Mouse (Mus musculus): ENCODE data around the gene Hyal2.
"Not testable (repeated sequence)": the region's sequence is repeated elsewhere in the genome, so short reads cannot be mapped to it uniquely, and the experiment has no call there.

Hyal2 gene

GRCm38 (mm10) chr9:107547026-107547425, 20.7 kb upstream of the Hyal2 start, which contains the start of gene Zmynd10:
Zmynd10 (plus strand) TSS chr9:107547298.
- DNase-seq = peak; percentile 80 to 81

DNA sequence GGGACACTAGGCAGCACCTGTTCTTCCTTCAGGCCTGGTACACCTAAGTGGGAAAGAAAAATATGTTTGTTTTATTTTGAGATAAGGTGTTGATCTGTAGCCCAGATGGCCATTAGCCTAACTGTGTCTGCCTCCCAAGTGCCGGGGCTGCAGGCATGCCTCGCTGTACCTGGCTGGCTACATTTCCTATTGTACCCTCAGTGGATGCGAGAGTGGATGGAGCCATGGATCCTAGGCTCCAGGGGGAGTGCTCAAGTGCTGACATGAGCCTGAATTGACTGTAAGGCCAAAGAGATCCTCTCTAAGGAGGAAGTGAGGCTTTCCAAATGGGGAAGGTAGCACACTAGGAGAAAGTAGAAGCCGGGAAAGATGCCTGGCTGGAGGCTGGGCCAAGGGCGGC, 19.8 kb upstream of the Hyal2 start:
- no peak for DNase-seq

GRCm38 (mm10) chr9:107548820-107549219, 18.9 kb upstream of the Hyal2 start:
- no peak for DNase-seq

GRCm38 (mm10) chr9:107549297-107550074, 18.3 kb upstream of the Hyal2 start:
- DNase-seq = no peak

GRCm38 (mm10) chr9:107550491-107551116, 17.1 kb upstream of the Hyal2 start:
- DNase-seq = no peak

- peak; percentile 79 to 84 for DNase-seq
Measured at GRCm38 (mm10) chr9:107551117-107551889, 16.4 kb upstream of the Hyal2 start, which contains the start of gene Rassf1. Rassf1 (plus strand) TSS chr9:107551555.

- no peak for DNase-seq
Measured at GRCm38 (mm10) chr9:107551890-107552355, 15.8 kb upstream of the Hyal2 start.

- DNase-seq = no peak
Measured at GRCm38 (mm10) chr9:107552690-107553393, 14.9 kb upstream of the Hyal2 start.

- DNase-seq = peak; percentile 55 to 61
Measured at GRCm38 (mm10) chr9:107553541-107554318, 14.0 kb upstream of the Hyal2 start.

DNA sequence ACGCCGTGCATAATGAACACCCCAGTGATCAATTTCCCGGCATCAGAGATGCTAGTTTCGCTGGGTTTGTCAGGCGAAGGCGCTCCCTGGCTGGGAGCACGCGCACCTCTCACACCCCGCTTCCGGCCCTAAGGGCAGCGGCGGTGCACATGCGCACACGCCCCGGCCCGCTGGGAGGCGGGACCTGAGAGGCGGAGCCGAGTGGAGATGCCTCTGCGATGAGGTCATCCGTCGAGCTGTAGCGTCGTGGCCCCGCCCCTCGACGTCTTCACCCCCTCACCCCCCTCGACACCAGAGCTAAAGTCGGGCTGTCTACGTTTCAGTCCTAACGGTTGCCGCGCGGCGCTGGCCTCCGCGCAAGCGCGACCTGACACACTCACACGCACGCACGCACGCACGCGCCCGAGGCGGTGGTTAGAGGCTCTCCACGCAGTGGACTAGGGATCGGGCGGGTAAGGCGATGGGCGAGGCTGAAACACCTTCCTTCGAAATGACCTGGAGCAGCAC, 13.4 kb upstream of the Hyal2 start:
- DNase-seq = peak; percentile 97 to 98

- DNase-seq = peak in 1 of 2 experiments; percentile 65
Measured at GRCm38 (mm10) chr9:107555031-107555457, 12.7 kb upstream of the Hyal2 start.

- DNase-seq = no peak
Measured at GRCm38 (mm10) chr9:107555701-107556100, 12.0 kb upstream of the Hyal2 start.

GRCm38 (mm10) chr9:107556346-107556745, 11.4 kb upstream of the Hyal2 start:
- DNase-seq = no peak

DNA sequence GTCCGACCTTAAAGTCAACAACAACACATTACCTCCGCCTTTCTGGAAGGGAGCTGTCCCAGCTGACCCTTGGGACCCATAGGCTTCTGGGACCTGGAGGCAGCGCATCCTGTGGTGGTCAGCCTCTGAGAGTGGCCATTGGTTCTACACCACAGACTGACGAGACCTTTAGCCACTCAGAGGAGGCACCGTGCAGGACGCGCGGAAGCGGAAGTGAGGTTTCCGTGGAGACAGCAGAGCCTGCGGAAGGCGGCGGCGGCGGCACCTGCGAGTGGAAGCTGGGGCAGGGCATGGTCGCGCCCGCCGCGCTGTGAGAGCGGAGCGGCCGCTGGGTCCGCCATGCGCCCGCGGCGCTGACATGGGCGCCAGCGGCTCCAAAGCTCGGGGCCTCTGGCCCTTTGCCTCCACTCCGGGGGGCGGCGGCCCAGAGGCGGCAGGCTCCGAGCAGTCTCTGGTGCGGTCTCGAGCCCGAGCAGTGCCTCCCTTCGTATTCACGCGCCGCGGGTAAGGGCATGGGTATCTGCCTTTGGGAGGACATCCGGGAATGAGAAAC, 4.6 kb upstream of the Hyal2 start, which contains the start of gene Tusc2:
Gene Tusc2, plus strand, starts transcription at position 227 of the 553 bp plus-strand sequence.
- peak; percentile 90 to 91 for DNase-seq

- DNase-seq = not testable (repeated sequence)
Measured at GRCm38 (mm10) chr9:107565556-107565955, 2.2 kb upstream of the Hyal2 start.

- peak; percentile 84 to 85 for DNase-seq
Measured at GRCm38 (mm10) chr9:107566041-107566709, 1.6 kb upstream of the Hyal2 start.

GRCm38 (mm10) chr9:107566855-107567254, 890 bp upstream of the Hyal2 start:
- DNase-seq = no peak

DNA sequence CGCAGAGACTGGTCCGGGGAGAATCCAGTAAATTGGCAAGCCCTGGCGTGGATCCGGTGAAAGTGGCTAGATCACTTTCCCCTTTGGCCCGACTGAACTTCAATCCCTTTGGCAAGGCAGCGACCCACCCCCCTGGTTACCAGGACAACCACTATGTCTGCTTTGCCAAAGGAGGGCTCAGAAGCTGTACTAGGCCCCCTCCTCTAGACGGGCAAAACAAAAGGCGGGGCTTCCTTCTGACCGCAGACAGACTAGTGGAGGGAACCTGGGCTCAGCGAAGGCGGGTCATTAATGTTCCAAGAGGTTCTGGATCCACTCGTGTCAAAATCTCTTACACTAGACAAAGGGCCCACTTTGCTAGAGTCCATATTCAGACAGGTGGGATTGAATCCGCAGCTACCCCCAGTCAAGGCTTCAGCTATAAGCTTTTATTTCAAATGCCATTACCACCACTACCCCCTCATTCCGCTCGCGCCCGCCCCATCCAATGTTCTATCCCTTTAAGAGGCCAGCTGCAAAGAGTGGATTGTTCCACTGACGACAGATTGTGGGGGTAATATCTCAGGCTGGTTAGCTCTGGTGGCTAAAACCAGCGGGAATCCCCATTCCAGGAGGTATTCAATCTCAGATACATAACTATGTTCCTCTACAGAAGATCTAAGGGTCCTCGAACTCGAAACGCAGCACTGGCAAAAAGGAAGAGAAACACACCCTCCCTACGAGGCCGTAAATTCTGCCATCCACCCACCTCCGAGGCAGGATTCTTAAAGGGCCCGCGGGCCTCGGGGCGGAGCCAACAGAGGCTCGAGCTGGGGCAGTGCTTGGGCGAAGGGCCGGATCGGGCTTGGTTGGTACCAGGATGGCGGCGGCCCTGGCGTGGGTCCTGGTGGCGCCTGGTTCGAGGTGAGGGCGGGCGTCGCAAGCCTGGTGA, 851 bp downstream of the Hyal2 start:
- DNase-seq = peak; percentile 85

DNA sequence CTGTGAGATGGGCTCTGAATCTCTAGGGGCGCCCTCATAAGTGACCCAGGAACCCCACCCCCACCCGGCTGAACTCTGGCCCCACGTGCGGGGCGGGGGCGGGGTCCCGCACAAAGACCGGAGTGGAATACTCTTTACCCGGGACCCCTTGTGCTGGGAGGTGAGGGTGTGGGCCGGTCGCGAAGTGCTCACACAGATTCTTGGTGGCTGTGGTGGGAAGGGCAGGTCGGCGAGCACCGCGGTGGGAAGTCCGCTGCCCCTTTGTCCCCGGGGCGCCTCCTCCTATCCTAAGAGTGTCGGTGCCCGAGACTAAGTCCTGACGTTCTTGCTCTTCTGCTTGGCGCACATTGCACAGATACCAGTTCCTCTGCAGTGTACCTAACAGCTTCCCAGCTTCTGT, 1.5 kb downstream of the Hyal2 start:
- no peak for DNase-seq
